Mouse (Mus musculus) heart, adult 2 months (tissue): ENCODE results near the gene Lrrfip1. TPM values are rescaled to one million over a fixed set of nuclear protein-coding genes. Genes with fewer than 3 reads are reported as not detected.

Experiments
- DNase-seq, 2 experiments: peaks; one replicate each; pipeline ENCODE4 v3.0.0; 2021
- H3K27ac ChIP-seq: fragments of 200-600 bp; 2 replicates; pipeline ENCODE4 v1.8.1; 2022
- H3K27me3 ChIP-seq: fragments of 200-500 bp; 2 replicates; pipeline ENCODE4 v1.6.1; 2012; ENCODE audit warnings: mild to moderate bottlenecking, low read length, inconsistent platforms, mixed read lengths; ENCODE audit not compliant: control insufficient read depth, insufficient read depth
- H3K36me3 ChIP-seq: fragments of 200-500 bp; 2 replicates; pipeline ENCODE4 v1.6.1; 2012; ENCODE audit warnings: low read length, inconsistent platforms; ENCODE audit not compliant: control insufficient read depth, insufficient read depth
- H3K4me1 ChIP-seq: fragments of 200-500 bp; 2 replicates; pipeline ENCODE4 v1.6.1; 2011; ENCODE audit warnings: low read length; ENCODE audit not compliant: control insufficient read depth, insufficient read depth
- H3K4me3 ChIP-seq: fragments of 200-600 bp; 2 replicates; pipeline ENCODE4 v1.8.1; 2022
- H3K79me2 ChIP-seq: fragments of 200-500 bp; replicated peaks from 2 replicates; pipeline ENCODE4 v1.6.1; 2012; ENCODE audit warnings: mild to moderate bottlenecking, inconsistent platforms, low read length, moderate library complexity, mixed read lengths; ENCODE audit not compliant: control insufficient read depth, insufficient read depth
- H3K9ac ChIP-seq: fragments of 200-500 bp; 2 replicates; pipeline ENCODE4 v1.6.1; 2012; ENCODE audit warnings: low read depth, mild to moderate bottlenecking, control low read depth, inconsistent platforms, low read length, mixed read lengths
- CTCF ChIP-seq: fragments of 200-600 bp; IDR thresholded peaks from 2 replicates; pipeline ENCODE4 v1.8.1; 2022; ENCODE audit warnings: antibody characterized with exemption, mild to moderate bottlenecking, moderate library complexity
- EP300 ChIP-seq: fragments of 200-500 bp; IDR thresholded peaks from 2 replicates; pipeline ENCODE4 v1.6.1; 2011; ENCODE audit warnings: low read depth, low read length, control low read depth; ENCODE audit not compliant: insufficient read depth
- POLR2A ChIP-seq: fragments of 200-500 bp; IDR thresholded peaks from 2 replicates; pipeline ENCODE4 v1.6.1; 2011; ENCODE audit warnings: mild to moderate bottlenecking, low read depth, low read length, control low read depth; ENCODE audit not compliant: insufficient read depth
- WGBS: fragments of 180-500 bp; shearing (Covaris S2); methylation state at CpG from one replicate; pipeline ENCODE4 v1.1.7; 2018; 5-methylcytosine and 5-hydroxymethylcytosine counted together
- intact Hi-C: fragments of 180-260 bp; cut with DNase I; formaldehyde crosslinking; loops from one replicate; pipeline ENCODE4 v1.15.1; 2025
- long read RNA-seq: library from polyadenylated mRNA; stranded (forward); transcript quantifications from one replicate; pipeline ENCODE4 v2.0.0, GENCODE M21; 2021
- polyA plus RNA-seq: library from polyadenylated mRNA; depleted of rRNA; stranded (reverse); fragments of >200 nt; gene quantifications from 2 replicates; pipeline ENCODE4 v1.2.3, GENCODE M21; 2012; rRNA removed
- total RNA-seq, 2 experiments: library from RNA; stranded (reverse); gene quantifications; 2 replicates each; pipeline ENCODE4 v1.2.3; 2021

Gene Lrrfip1
- 10 to 100 TPM; 63.5 to 75.5 TPM for total RNA-seq
- polyA plus RNA-seq = 32.9 and 44.2 TPM in 2 replicates
- long read RNA-seq, partial matches to known transcripts = 1 of 39 reads
- long read RNA-seq, other reads (novel, unspliced or antisense) = 36 of 39 reads

- no peak for TF ChIP-seq EP300
- no peak for TF ChIP-seq CTCF
- TF ChIP-seq POLR2A = peak; percentile 53; the same call in 1 of the 2 replicates
- Histone ChIP-seq H3K4me1 (peaks cover 29% of the 10 kb centered on the region), H3K4me3 (peak within 1 kb of the TSS; percentile 81), H3K9ac (peak within 1 kb of the TSS; percentile 98), H3K36me3 (peaks cover 5% of the 10 kb centered on the region; the same call in 1 of the 2 replicates), H3K27ac (peak within 1 kb of the TSS; percentile 80), H3K27me3 (no peaks in the 10 kb centered on the region), H3K79me2 (peaks cover 2% of the 10 kb centered on the region)
- intact Hi-C loops = loop anchor here (5.0 kb wide), 1 partner anchor 34 kb away; no protein-coding TSS in a partner anchor
- DNase-seq = peak; percentile 85 to 87
- 2% methylated on average over 59 of the region's 59 CpGs for WGBS
These were observed at the start of gene Lrrfip1 for GRCm38 (mm10) chr1:90998268-90998890. Lrrfip1 (plus strand) TSS chr1:90998737.

GRCm38 (mm10) chr1:90949309-90949708 is 49.2 kb upstream of the Lrrfip1 start:
- H3K27ac ChIP-seq = no peak overlapping the region
- no peaks in the 10 kb centered on the region for H3K36me3 ChIP-seq
- H3K9ac ChIP-seq = no peak overlapping the region
- no peaks in the 10 kb centered on the region for H3K4me1 ChIP-seq
- no peak for DNase-seq
- 50% methylated on average over 9 of the region's 9 CpGs for WGBS
- no peaks in the 10 kb centered on the region for H3K79me2 ChIP-seq
- intact Hi-C loops = no loop called here
- H3K4me3 ChIP-seq = no peak overlapping the region
- no peak for TF ChIP-seq CTCF
- TF ChIP-seq POLR2A = no peak
- TF ChIP-seq EP300 = no peak
- H3K27me3 ChIP-seq = peaks cover 1% of the 10 kb centered on the region; the same call in 1 of the 2 replicates

DNA sequence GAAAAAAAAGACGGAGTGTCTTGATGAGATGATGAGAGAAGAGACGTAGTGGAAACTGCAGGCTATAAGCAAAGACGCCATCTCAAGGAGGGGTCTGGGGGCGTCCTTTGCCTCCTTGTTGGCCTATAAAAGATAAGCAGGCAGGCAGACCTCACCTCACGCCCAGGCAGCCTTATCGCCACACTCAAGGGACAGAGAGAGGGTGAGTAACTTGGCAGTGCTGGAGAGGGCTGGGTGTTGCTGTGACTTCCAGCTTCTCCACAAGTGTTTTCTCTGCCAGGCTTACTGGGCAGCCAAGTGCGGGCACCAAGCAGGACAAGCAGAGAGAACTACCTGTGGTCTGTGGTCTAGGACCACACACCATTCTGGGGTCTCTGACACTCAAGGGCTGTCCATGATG is 46.9 kb upstream of the Lrrfip1 start:
- Histone ChIP-seq H3K4me1 (no peaks in the 10 kb centered on the region), H3K4me3 (no peak overlapping the region), H3K27ac (no peak overlapping the region), H3K27me3 (peaks cover 1% of the 10 kb centered on the region; the same call in 1 of the 2 replicates), H3K79me2 (no peaks in the 10 kb centered on the region), H3K36me3 (no peaks in the 10 kb centered on the region), H3K9ac (no peak overlapping the region)
- no peak for TF ChIP-seq POLR2A
- TF ChIP-seq EP300 = 0 out of 2 replicates have a peak, but pooled peaks have one; percentile 45
- no peak for TF ChIP-seq CTCF
- peak in 1 of 2 experiments; percentile 41 for DNase-seq
- 40% methylated on average over 7 of the region's 7 CpGs for WGBS
- intact Hi-C loops = loop anchor here (10.0 kb wide), 1 partner anchor 887 kb away; no protein-coding TSS in a partner anchor

DNA sequence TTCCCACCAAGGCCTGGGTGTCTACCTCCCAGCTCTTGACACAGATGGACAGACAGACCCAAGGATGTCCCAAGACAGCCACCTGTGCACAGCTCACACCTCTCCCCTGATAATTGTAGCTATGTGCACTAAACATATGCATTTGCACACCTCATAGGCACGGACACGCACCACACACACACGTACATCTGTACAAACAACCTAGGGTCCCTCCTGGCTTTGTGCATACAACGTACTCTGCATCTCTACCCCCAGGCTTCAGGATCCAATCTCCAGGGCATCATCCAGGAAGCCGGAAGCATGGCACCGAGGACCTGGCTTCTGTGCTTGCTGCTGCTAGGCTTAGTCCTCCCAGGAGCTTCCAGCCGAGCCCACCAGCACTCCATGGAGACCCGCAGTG is 45.7 kb upstream of the Lrrfip1 start, which contains the start of gene Prlh:
Gene Prlh, plus strand, starts transcription at position 301 of the 400 bp plus-strand sequence.
- no peak for DNase-seq
- intact Hi-C loops = loop anchor here (10.0 kb wide), 1 partner anchor 888 kb away; no protein-coding TSS in a partner anchor
- WGBS = 83% methylated on average over 8 of the region's 8 CpGs

GRCm38 (mm10) chr1:90953688-90954087 is 44.8 kb upstream of the Lrrfip1 start:
- TF ChIP-seq POLR2A (no peak), CTCF (no peak), EP300 (no peak)
- no peak for DNase-seq
- H3K4me1 ChIP-seq = no peaks in the 10 kb centered on the region
- H3K36me3 ChIP-seq = no peaks in the 10 kb centered on the region
- no peak overlapping the region for H3K9ac ChIP-seq
- H3K79me2 ChIP-seq = no peaks in the 10 kb centered on the region
- H3K27me3 ChIP-seq = peaks cover 1% of the 10 kb centered on the region; the same call in 1 of the 2 replicates
- intact Hi-C loops = loop anchor here (10.0 kb wide), 1 partner anchor 889 kb away; no protein-coding TSS in a partner anchor
- WGBS = 50% methylated on average over 11 of the region's 11 CpGs
- H3K4me3 ChIP-seq = no peak overlapping the region
- no peak overlapping the region for H3K27ac ChIP-seq

More for the DNA sequence above, 45.7 kb upstream of the Lrrfip1 start, which contains the start of gene Prlh:
- Histone ChIP-seq H3K36me3 (no peaks in the 10 kb centered on the region), H3K27ac (no peak within 1 kb of the TSS), H3K79me2 (no peaks in the 10 kb centered on the region), H3K9ac (no peak within 1 kb of the TSS), H3K4me3 (no peak within 1 kb of the TSS), H3K27me3 (peaks cover 1% of the 10 kb centered on the region; the same call in 1 of the 2 replicates), H3K4me1 (no peaks in the 10 kb centered on the region)
- no peak for TF ChIP-seq EP300
- TF ChIP-seq CTCF = no peak
- TF ChIP-seq POLR2A = no peak
